Mouse (Mus musculus) small intestine, adult 2 months (tissue): Measurements from ENCODE around the gene 2210011C24Rik. TPM values are rescaled to one million over a fixed set of nuclear protein-coding genes. Genes with fewer than 3 reads are reported as not detected.
A peak's percentile ranks its signal among the peaks of the same experiment; 100 is the strongest.

Experiments used
- H3K27ac ChIP-seq: fragments of 200-500 bp; 2 replicates; pipeline ENCODE4 v1.5.1; 2012; ENCODE audit warnings: low read depth, low read length, control low read depth, inconsistent platforms; ENCODE audit not compliant: insufficient read depth
- H3K27me3 ChIP-seq: fragments of 200-500 bp; 2 replicates; pipeline ENCODE4 v1.6.1; 2012; ENCODE audit warnings: mild to moderate bottlenecking, moderate library complexity, low read length, inconsistent platforms; ENCODE audit not compliant: control insufficient read depth, insufficient read depth
- H3K36me3 ChIP-seq: fragments of 200-500 bp; 2 replicates; pipeline ENCODE4 v1.6.1; 2012; ENCODE audit warnings: mild to moderate bottlenecking, low read length, control low read depth, inconsistent platforms; ENCODE audit not compliant: control insufficient read depth, insufficient read depth
- H3K4me1 ChIP-seq: fragments of 200-500 bp; 2 replicates; pipeline ENCODE4 v1.6.1; 2012; ENCODE audit warnings: low read length, inconsistent platforms, mixed read lengths; ENCODE audit not compliant: control insufficient read depth, insufficient read depth, insufficient read length
- H3K4me3 ChIP-seq: fragments of 200-500 bp; 2 replicates; pipeline ENCODE4 v1.5.1; 2012; ENCODE audit warnings: low read depth, mild to moderate bottlenecking, control low read depth, inconsistent platforms, low read length, moderate library complexity
- CTCF ChIP-seq: fragments of 200-500 bp; IDR thresholded peaks from 2 replicates; pipeline ENCODE4 v1.5.1; 2012; ENCODE audit warnings: low read depth, mild to moderate bottlenecking, control low read depth, inconsistent platforms, low read length, moderate library complexity, mixed read lengths; ENCODE audit not compliant: insufficient replicate concordance, insufficient read length; ENCODE audit errors: extremely low read depth
- POLR2A ChIP-seq: fragments of 200-500 bp; IDR thresholded peaks from 2 replicates; pipeline ENCODE4 v1.6.1; 2012; ENCODE audit warnings: low read depth, mild to moderate bottlenecking, control low read depth, inconsistent platforms, low read length, moderate library complexity
- WGBS: fragments of 180-500 bp; shearing (Covaris S2); methylation state at CpG from one replicate; pipeline ENCODE4 v1.1.7; 2018; 5-methylcytosine and 5-hydroxymethylcytosine counted together
- polyA plus RNA-seq: library from polyadenylated mRNA; depleted of rRNA; stranded (reverse); fragments of >200 nt; gene quantifications from 2 replicates; pipeline ENCODE4 v1.2.3, GENCODE M21; 2012

2210011C24Rik gene
- polyA plus RNA-seq, 1 experiment: 13.5 TPM

DNA sequence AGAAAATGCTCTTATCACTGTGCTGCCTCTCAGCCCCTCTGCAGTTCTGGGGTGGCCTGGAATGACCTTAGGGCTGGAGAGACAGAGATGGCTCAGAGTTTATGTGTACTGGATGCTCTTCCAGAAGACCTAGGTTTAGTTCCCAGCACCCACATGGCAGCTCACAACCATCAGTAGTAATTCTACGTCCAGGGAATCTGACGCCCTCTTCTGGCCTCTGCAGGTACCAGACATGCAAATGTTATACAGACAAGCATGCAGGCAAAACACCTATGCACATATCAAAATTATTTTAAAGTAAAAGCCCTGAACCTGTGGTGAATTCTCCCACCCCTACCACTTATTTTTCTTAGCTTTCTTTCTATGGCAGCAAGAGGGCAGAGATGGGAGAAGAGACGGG is 34.5 kb upstream of the 2210011C24Rik start:
- TF ChIP-seq CTCF (no peak), POLR2A (no peak)
- Histone ChIP-seq H3K36me3 (no peaks in the 10 kb centered on the region), H3K27me3 (peaks cover 17% of the 10 kb centered on the region; the same call in 1 of the 2 replicates), H3K27ac (no peak overlapping the region), H3K4me1 (peaks cover 3% of the 10 kb centered on the region), H3K4me3 (no peak overlapping the region)
- 80% methylated on average over 3 of the region's 3 CpGs for WGBS

DNA sequence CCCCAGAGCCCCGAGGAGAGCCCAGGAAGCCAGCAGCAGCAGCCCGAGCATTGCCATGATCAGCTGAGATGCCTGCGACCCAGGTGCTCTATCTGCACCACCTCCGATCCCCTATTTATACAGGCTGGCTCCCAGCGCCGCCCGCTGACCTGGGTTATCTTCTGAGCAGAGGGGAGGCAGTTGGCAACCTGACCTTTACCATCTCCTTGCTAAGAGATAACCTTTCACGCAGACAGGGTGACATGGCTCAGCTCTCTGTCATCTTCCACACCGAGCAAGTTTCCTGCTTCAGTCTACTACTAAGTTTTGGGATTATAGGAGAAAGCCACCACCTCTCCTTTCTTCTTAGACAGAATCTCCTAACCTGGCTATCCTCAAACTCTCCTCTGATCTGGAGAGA is 32.9 kb upstream of the 2210011C24Rik start, which contains the start of gene Rln3:
TSS of gene Rln3 (minus strand) at position 101 of the 400 bp plus-strand sequence.
- Histone ChIP-seq H3K4me3 (no peak within 1 kb of the TSS), H3K36me3 (no peaks in the 10 kb centered on the region), H3K27me3 (peaks cover 17% of the 10 kb centered on the region; the same call in 1 of the 2 replicates), H3K27ac (no peak within 1 kb of the TSS), H3K4me1 (peaks cover 3% of the 10 kb centered on the region)
- WGBS: 19% methylated on average over 9 of the region's 9 CpGs
- TF ChIP-seq CTCF (no peak), POLR2A (no peak)

GRCm38 (mm10) chr8:84044103-84044502 is 32.1 kb upstream of the 2210011C24Rik start:
- Histone ChIP-seq H3K27ac (no peak overlapping the region), H3K27me3 (peaks cover 17% of the 10 kb centered on the region; the same call in 1 of the 2 replicates), H3K36me3 (no peaks in the 10 kb centered on the region), H3K4me3 (no peak overlapping the region), H3K4me1 (peaks cover 3% of the 10 kb centered on the region)
- TF ChIP-seq CTCF (no peak; the same call in 1 of the 2 replicates), POLR2A (peak; percentile 10; the same call in 1 of the 2 replicates)
- 36% methylated on average over 7 of the region's 7 CpGs for WGBS

GRCm38 (mm10) chr8:84042948-84043342 is 31.0 kb upstream of the 2210011C24Rik start:
- no peaks in the 10 kb centered on the region for H3K36me3 ChIP-seq

GRCm38 (mm10) chr8:84042066-84042947 is 30.3 kb upstream of the 2210011C24Rik start, which contains the start of gene Il27ra:
TSS of gene Il27ra (minus strand) at chr8:84042589.
- peak within 1 kb of the TSS; percentile 38; the same call in 1 of the 2 replicates for H3K27ac ChIP-seq
- 8% methylated on average over 40 of the region's 40 CpGs for WGBS

More at GRCm38 (mm10) chr8:84042948-84043342, 31.0 kb upstream of the 2210011C24Rik start:
- peaks cover 3% of the 10 kb centered on the region for H3K4me1 ChIP-seq
- peaks cover 17% of the 10 kb centered on the region; the same call in 1 of the 2 replicates for H3K27me3 ChIP-seq
- H3K27ac ChIP-seq: no peak overlapping the region
- H3K4me3 ChIP-seq: peak overlapping the region; percentile 57
- TF ChIP-seq POLR2A: no peak
- WGBS: 61% methylated on average over 12 of the region's 12 CpGs

DNA sequence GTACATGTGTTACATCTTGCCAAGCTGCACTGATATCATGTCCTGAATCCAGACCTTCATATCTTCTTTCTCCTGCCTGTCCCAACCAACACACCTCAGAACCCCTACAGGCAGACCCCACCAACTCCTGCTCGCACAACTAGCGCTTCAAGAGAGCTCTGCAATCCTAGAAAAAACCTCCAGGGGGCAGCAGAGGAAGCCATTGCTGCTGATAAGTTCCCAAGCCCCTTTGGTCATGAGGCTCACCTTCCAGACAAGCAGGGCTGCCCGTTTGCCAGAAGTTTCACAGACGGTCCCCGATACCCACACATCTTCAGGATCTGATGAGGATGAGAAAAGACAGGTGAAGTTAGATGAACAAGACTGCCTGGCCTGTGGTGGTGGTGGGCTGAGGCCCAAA is 27.1 kb upstream of the 2210011C24Rik start:
- no peak overlapping the region for H3K4me3 ChIP-seq
- 6% methylated on average over 5 of the region's 5 CpGs for WGBS
- H3K27me3 ChIP-seq: peaks cover 10% of the 10 kb centered on the region; the same call in 1 of the 2 replicates
- H3K27ac ChIP-seq: no peak overlapping the region
- peak; percentile 89; the same call in 1 of the 2 replicates for TF ChIP-seq CTCF
- no peak for TF ChIP-seq POLR2A
- peaks cover 3% of the 10 kb centered on the region for H3K4me1 ChIP-seq
- H3K36me3 ChIP-seq: no peaks in the 10 kb centered on the region

More at GRCm38 (mm10) chr8:84042066-84042947, 30.3 kb upstream of the 2210011C24Rik start, which contains the start of gene Il27ra:
- H3K36me3 ChIP-seq: no peaks in the 10 kb centered on the region
- TF ChIP-seq CTCF (peak; percentile 65; the same call in 1 of the 2 replicates), POLR2A (no peak)
- H3K27me3 ChIP-seq: peaks cover 17% of the 10 kb centered on the region; the same call in 1 of the 2 replicates
- H3K4me1 ChIP-seq: peaks cover 3% of the 10 kb centered on the region
- peak within 1 kb of the TSS; percentile 57 for H3K4me3 ChIP-seq

DNA sequence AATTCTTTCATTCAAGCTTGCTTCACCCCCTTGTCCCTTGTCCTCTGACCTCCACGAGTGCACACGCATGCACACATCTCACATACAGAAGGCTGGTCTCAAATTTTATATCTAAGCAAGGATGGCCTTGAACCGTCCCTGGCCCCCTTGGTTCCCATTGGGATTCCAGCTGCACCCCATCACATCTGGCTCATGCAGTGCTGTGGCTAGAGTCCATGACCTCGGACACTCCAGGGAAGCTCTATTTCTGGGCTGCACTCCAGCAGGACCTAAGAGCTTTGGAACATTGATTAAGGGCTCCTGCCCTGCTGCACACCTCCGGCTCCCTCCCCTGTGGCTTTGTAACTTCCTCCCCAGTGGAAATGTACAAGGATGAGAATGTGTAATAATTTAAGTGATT is 26.0 kb upstream of the 2210011C24Rik start:
- no peak overlapping the region for H3K27ac ChIP-seq
- TF ChIP-seq POLR2A: no peak
- TF ChIP-seq CTCF: no peak
- H3K36me3 ChIP-seq: no peaks in the 10 kb centered on the region
- 60% methylated on average over 5 of the region's 5 CpGs for WGBS
- H3K27me3 ChIP-seq: 0 out of 2 replicates have a peak, but pooled peaks cover 4% of the 10 kb centered on the region
- H3K4me3 ChIP-seq: no peak overlapping the region
- H3K4me1 ChIP-seq: peaks cover 3% of the 10 kb centered on the region
